Mouse (Mus musculus) spleen, adult 2 months (tissue): ENCODE results near the gene Tmem200a. TPM values are rescaled to one million over a fixed set of nuclear protein-coding genes. Genes with fewer than 3 reads are reported as not detected.

Source experiments
- DNase-seq, 2 experiments: peaks; one replicate each; pipeline versions ENCODE4 v3.0.0 to v3.0.0-alpha.2; 2012 to 2021; ENCODE audit warnings: low spot score in 2 of 2, low read depth in 1 of 2
- H3K27ac ChIP-seq: fragments of 200-500 bp; 2 replicates; pipeline ENCODE4 v1.5.1; 2012; ENCODE audit warnings: low read length, inconsistent platforms; ENCODE audit not compliant: insufficient read depth
- H3K27me3 ChIP-seq: fragments of 200-500 bp; 2 replicates; pipeline ENCODE4 v1.6.1; 2012; ENCODE audit warnings: mild to moderate bottlenecking, moderate library complexity, low read length, inconsistent platforms; ENCODE audit not compliant: control insufficient read depth, insufficient read depth
- H3K36me3 ChIP-seq: fragments of 200-500 bp; 2 replicates; pipeline ENCODE4 v1.6.1; 2012; ENCODE audit warnings: mild to moderate bottlenecking, low read length, inconsistent platforms; ENCODE audit not compliant: control insufficient read depth, insufficient read depth
- H3K4me1 ChIP-seq: fragments of 200-500 bp; 2 replicates; pipeline ENCODE4 v1.6.1; 2011; ENCODE audit warnings: inconsistent platforms; ENCODE audit not compliant: control insufficient read depth, insufficient read depth, insufficient read length
- H3K4me3 ChIP-seq: fragments of 200-500 bp; 2 replicates; pipeline ENCODE4 v1.5.1; 2011; ENCODE audit warnings: mild to moderate bottlenecking, inconsistent platforms; ENCODE audit not compliant: insufficient read depth, insufficient read length; ENCODE audit errors: extremely low read depth
- CTCF ChIP-seq: fragments of 200-500 bp; IDR thresholded peaks from 2 replicates; pipeline ENCODE4 v1.5.1; 2011; ENCODE audit warnings: mild to moderate bottlenecking, inconsistent platforms; ENCODE audit not compliant: insufficient read depth, insufficient read length, insufficient replicate concordance; ENCODE audit errors: extremely low read depth
- POLR2A ChIP-seq: fragments of 200-500 bp; IDR thresholded peaks from 2 replicates; pipeline ENCODE4 v1.6.1; 2011; ENCODE audit warnings: low read depth, low read length, inconsistent platforms
- whole genome bisulfite sequencing: fragments of 180-500 bp; shearing (Covaris S2); methylation state at CpG from one replicate; pipeline ENCODE4 v1.1.7; 2018; 5-methylcytosine and 5-hydroxymethylcytosine counted together
- polyA plus RNA-seq: library from polyadenylated mRNA; depleted of rRNA; stranded (reverse); fragments of >200 nt; gene quantifications from 2 replicates; pipeline ENCODE4 v1.2.3, GENCODE M21; 2012; rRNA removed

Gene Tmem200a
- polyA plus RNA-seq, 1 experiment = 1.0 TPM

DNA sequence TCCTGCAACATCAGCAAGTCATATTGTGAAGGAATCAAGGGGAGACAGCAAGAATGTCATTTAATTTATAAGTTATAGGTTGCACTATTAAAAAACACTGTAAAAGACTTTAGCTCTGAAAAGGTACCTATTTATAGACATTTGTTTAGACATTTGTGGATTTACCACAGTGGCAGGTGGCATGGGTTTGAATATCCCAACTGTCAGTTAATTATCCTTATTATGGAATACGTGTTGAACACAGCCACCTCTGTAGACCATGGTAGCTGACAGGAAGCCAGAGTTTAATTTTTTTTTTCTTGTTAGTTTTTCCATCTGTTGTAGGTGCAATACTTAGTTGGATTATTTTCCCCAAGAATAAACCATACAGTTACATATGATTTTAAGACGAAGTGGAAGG is 194.3 kb downstream of the Tmem200a start:
- 86% methylated on average over 2 of the region's 2 CpGs for WGBS
- Histone ChIP-seq H3K27me3 (no peaks in the 10 kb centered on the region), H3K36me3 (no peaks in the 10 kb centered on the region), H3K4me1 (no peaks in the 10 kb centered on the region), H3K27ac (no peak overlapping the region), H3K4me3 (no peak overlapping the region)
- DNase-seq = no peak
- TF ChIP-seq CTCF = no peak
- TF ChIP-seq POLR2A = no peak

DNA sequence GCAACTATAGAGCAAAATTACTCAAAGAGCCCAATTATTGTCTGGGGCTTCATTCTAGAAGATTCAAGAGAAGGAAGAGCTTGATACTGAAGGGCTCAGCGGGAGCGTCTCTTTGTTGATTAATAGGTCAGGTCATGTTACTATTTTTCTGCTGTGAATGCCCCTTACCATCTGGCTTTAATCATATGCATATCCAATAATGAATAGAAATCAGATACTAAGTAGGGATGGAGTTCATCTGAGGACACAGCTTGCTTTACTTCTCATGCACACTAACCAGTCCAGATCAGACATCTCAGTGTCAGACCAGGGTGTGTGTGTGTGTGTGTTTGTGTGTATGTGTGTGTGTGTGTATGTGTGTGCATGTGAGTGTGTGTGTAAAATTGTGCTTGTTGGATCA is 201.1 kb downstream of the Tmem200a start:
- 91% methylated on average over 2 of the region's 2 CpGs for WGBS

DNA sequence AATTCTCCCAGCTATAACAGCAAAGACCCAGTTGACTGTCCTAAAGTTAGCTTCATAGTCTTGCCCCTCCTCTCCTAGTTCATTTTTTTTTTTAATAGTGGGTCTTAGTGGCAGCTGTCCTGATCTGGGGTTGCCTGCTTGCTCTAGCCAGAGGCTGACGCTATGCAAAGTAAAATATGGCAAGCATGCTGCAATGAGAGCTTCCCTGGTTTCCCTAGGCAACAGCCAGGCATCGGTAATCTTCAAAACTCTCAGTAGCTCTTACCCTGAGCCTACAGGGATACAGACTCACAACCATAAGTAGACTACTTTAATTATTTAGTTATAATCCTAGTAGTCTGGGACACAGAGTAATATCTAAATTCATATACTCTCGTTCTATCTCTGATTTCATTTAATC is 202.0 kb downstream of the Tmem200a start:
- Histone ChIP-seq H3K27me3 (no peaks in the 10 kb centered on the region), H3K4me1 (no peaks in the 10 kb centered on the region), H3K36me3 (no peaks in the 10 kb centered on the region), H3K27ac (no peak overlapping the region), H3K4me3 (no peak overlapping the region)
- TF ChIP-seq CTCF (no peak), POLR2A (no peak)
- DNase-seq = no peak
- WGBS = 87% methylated on average over 3 of the region's 3 CpGs

More for the DNA sequence above, 201.1 kb downstream of the Tmem200a start:
- no peak overlapping the region for H3K4me3 ChIP-seq
- H3K27me3 ChIP-seq = no peaks in the 10 kb centered on the region
- no peak overlapping the region for H3K27ac ChIP-seq
- no peak for DNase-seq
- H3K36me3 ChIP-seq = no peaks in the 10 kb centered on the region
- TF ChIP-seq CTCF (no peak), POLR2A (no peak)
- H3K4me1 ChIP-seq = no peaks in the 10 kb centered on the region

DNA sequence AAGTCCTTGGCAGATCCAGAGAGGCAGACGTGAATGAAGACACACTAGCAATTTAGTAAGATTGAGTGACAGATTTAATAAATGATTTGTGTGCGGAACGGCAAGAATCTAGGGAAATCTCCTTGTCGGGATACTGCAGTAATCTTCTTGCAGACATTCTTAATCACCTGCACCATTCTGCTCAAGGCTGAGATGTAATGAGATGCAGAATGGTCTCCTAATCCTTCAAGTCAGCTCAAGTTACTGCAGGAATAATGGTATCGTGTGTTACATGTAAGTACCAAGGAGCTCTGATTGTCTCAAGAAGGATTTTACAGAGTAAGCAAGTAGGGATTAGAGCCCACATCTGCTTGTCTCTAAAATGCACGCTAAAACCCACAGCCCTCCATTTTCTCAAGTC is 210.1 kb downstream of the Tmem200a start:
- Histone ChIP-seq H3K4me3 (no peak overlapping the region), H3K27me3 (no peaks in the 10 kb centered on the region), H3K36me3 (no peaks in the 10 kb centered on the region), H3K27ac (no peak overlapping the region), H3K4me1 (no peaks in the 10 kb centered on the region)
- no peak for DNase-seq
- TF ChIP-seq POLR2A = no peak
- TF ChIP-seq CTCF = no peak
- 85% methylated on average over 6 of the region's 6 CpGs for WGBS

Other genes with a start within 250 kb of the Tmem200a start
- not detected in 2 replicates for gene Gm9767, start 797 bp downstream of the Tmem200a start, polyA plus RNA-seq
- gene Samd3, start 150.7 kb upstream of the Tmem200a start, polyA plus RNA-seq = 1.1 and 1.4 TPM in 2 replicates